Mouse (Mus musculus) thymus, adult 2 months (tissue): Measurements from ENCODE around the gene Osbpl7. TPM values are rescaled to one million over a fixed set of nuclear protein-coding genes. Genes with fewer than 3 reads are reported as not detected.

ENCODE experiments used
- DNase-seq: peaks from one replicate; pipeline ENCODE4 v3.0.0; 2021
- H3K27ac ChIP-seq: fragments of 200-500 bp; 2 replicates; pipeline ENCODE4 v1.5.1; 2012; ENCODE audit warnings: low read length, control low read depth; ENCODE audit not compliant: control insufficient read depth, insufficient read depth
- H3K27me3 ChIP-seq: fragments of 200-500 bp; 2 replicates; pipeline ENCODE4 v1.6.1; 2012; ENCODE audit warnings: mild to moderate bottlenecking, low read length, moderate library complexity, mixed read lengths; ENCODE audit not compliant: control insufficient read depth, insufficient read depth
- H3K36me3 ChIP-seq: fragments of 200-500 bp; 2 replicates; pipeline ENCODE4 v1.6.1; 2012; ENCODE audit warnings: mild to moderate bottlenecking, low read length, moderate library complexity; ENCODE audit not compliant: control insufficient read depth, insufficient read depth
- H3K4me1 ChIP-seq: fragments of 200-500 bp; replicated peaks from 2 replicates; pipeline ENCODE4 v1.6.1; 2012; ENCODE audit warnings: low read length; ENCODE audit not compliant: control insufficient read depth, insufficient read depth
- H3K4me3 ChIP-seq: fragments of 200-500 bp; 2 replicates; pipeline ENCODE4 v1.5.1; 2012; ENCODE audit warnings: mild to moderate bottlenecking, low read length, control low read depth, moderate library complexity; ENCODE audit not compliant: control insufficient read depth, insufficient read depth
- CTCF ChIP-seq: fragments of 200-500 bp; IDR thresholded peaks from 2 replicates; pipeline ENCODE4 v1.5.1; 2012; ENCODE audit warnings: mild to moderate bottlenecking, control low read depth, low read length, moderate library complexity, borderline replicate concordance; ENCODE audit not compliant: control insufficient read depth, poor library complexity, insufficient read depth; ENCODE audit errors: extremely low read depth
- POLR2A ChIP-seq: fragments of 200-500 bp; IDR thresholded peaks from 2 replicates; pipeline ENCODE4 v1.6.1; 2012; ENCODE audit warnings: mild to moderate bottlenecking, low read length, control low read depth, moderate library complexity; ENCODE audit not compliant: control insufficient read depth, poor library complexity, insufficient read depth; ENCODE audit errors: extremely low read depth
- WGBS: fragments of 180-500 bp; shearing (Covaris S2); methylation state at CpG from one replicate; pipeline ENCODE4 v1.1.7; 2018; 5-methylcytosine and 5-hydroxymethylcytosine counted together
- polyA plus RNA-seq: library from polyadenylated mRNA; depleted of rRNA; stranded (reverse); fragments of >200 nt; gene quantifications from 2 replicates; pipeline ENCODE4 v1.2.3, GENCODE M21; 2012

The Osbpl7 gene
- polyA plus RNA-seq, 1 experiment = 36.7 TPM

DNA sequence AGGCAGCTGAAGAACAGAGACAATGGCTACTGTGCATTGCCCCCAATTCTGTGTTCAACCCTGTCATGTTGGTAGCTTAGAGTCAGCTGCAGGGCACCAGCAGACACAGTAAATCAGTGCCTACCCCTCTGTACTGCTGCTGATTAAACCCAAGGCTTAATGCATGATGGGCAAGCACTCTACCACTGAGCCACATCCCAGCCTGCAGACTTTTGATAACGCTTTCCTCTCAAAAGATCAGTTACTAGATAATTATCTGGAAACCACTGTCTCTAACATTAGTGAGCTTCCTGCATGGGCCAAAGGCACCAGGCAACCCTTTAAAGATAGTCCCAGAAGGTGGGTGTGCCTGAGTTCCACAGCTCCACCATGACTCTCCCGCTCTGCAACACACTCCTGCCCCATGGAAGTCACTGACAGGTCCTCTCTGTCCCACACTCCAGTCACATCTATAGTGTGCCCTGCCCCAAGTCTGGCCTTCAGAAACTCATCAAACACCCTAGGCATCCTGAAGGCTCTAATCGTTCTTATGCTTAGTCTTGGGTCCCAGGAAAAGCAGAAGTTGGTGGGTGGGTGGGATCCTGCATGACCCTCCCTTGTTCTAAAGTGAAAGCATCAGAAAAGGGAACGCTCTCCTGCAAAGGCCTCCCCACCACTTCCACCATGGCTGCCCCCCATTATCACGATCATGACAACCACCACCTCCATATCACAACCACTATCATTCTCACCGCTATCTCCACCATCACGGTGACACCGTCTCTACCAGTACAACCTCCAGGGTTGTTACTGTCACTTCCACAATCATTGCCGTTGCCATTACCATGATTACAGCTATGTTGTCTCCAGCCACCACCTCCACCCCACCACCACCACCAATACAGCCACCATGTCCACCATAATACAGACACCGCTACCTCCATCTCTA is 53.0 kb downstream of the Osbpl7 start:
- no peak for DNase-seq
- H3K27me3 ChIP-seq = no peaks in the 10 kb centered on the region
- TF ChIP-seq CTCF = no peak
- no peak for TF ChIP-seq POLR2A
- H3K4me3 ChIP-seq = no peak overlapping the region
- H3K36me3 ChIP-seq = no peaks in the 10 kb centered on the region
- WGBS = 21% methylated on average over 10 of the region's 10 CpGs
- peaks cover 4% of the 10 kb centered on the region; the same call in 1 of the 2 replicates for H3K4me1 ChIP-seq
- H3K27ac ChIP-seq = no peak overlapping the region

- Histone ChIP-seq H3K27ac (no peak overlapping the region), H3K4me1 (peaks cover 4% of the 10 kb centered on the region; the same call in 1 of the 2 replicates), H3K27me3 (no peaks in the 10 kb centered on the region), H3K4me3 (no peak overlapping the region), H3K36me3 (no peaks in the 10 kb centered on the region)
- TF ChIP-seq POLR2A (no peak), CTCF (no peak)
- no peak for DNase-seq
- WGBS = 96% methylated on average over 9 of the region's 9 CpGs
Observed at GRCm38 (mm10) chr11:97104091-97104483, 53.7 kb downstream of the Osbpl7 start.

DNA sequence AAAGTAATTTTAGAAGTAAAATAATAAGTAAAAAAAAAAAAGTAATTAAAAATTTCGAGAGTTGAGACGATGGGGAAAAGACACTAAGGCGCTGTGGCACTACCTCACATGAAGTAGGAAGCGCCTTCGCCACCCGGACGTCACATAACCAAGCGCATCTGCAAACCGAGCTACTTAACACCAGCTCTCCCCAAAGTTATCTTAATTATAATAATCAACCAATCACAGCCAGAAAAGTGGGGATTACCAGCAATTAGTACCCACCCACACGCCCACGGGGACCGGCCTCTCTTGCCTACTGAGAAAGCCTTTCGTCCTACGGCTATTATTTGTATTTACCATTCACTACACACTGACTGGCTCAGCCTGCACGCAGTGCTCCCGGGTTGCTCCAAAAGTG is 58.5 kb downstream of the Osbpl7 start:
- no peak for DNase-seq
- no peaks in the 10 kb centered on the region; the same call in 1 of the 2 replicates for H3K27me3 ChIP-seq
- WGBS = 95% methylated on average over 16 of the region's 16 CpGs
- H3K4me3 ChIP-seq = no peak overlapping the region
- H3K4me1 ChIP-seq = peaks cover 5% of the 10 kb centered on the region; the same call in 1 of the 2 replicates
- no peak for TF ChIP-seq CTCF
- no peak for TF ChIP-seq POLR2A
- H3K27ac ChIP-seq = no peak overlapping the region
- no peaks in the 10 kb centered on the region for H3K36me3 ChIP-seq

- peaks cover 19% of the 10 kb centered on the region for H3K4me1 ChIP-seq
- no peak overlapping the region for H3K4me3 ChIP-seq
- DNase-seq = no peak
- no peaks in the 10 kb centered on the region for H3K36me3 ChIP-seq
- H3K27ac ChIP-seq = no peak overlapping the region
- H3K27me3 ChIP-seq = no peaks in the 10 kb centered on the region; the same call in 1 of the 2 replicates
- WGBS = 96% methylated on average over 9 of the region's 9 CpGs
- TF ChIP-seq POLR2A = no peak
- TF ChIP-seq CTCF = no peak
Observed at GRCm38 (mm10) chr11:97112519-97113125, 62.2 kb downstream of the Osbpl7 start.

DNA sequence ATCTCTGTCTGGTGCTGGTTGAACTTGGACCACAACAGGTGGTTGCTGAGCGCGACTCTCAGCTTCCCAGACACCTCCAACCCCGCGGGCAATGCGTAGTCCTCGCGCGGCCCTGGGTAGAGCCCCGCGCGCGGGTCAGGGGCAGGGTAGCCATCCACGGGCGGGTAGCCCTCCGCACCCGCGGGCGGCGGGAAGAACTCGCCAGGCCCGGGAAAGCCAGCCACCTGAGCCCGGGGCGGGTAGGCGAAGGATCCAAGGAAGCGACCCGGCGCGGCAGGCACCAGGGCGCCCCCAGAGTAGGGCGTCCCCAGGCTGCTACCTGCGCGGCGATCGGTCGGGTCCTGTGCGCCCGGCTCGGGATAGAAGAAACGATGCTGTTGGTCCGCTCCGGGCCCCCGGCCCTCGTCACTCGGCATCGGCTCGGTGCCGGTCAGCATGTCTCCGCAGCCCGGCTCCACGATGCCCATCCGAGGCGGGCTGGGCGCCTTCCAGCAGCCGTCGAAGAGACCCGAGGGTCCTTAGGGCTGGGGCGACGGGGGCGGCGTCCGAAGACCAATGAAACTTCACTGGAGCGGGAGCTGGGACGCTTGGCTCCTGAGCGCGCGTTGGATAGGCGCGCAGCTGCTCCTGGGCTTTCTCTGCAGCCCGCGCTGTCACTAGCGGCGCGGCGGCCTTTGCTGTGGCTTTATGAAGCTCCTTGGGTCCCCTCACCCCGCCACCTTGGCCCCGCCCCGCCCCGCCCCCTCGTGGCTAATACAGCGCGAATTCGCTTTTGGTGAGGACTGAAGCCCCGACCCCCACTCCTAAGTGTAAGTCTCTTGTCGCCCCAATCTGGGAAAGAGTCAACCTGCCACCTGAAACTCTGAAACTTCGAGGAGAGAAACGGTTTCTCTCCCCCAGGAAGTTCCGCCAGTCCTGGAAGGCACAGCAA is 64.5 kb downstream of the Osbpl7 start, which contains the start of gene Tbx21:
Gene Tbx21 (minus strand): TSS at position 661 of the 931 bp plus-strand sequence.
- Histone ChIP-seq H3K4me1 (peaks cover 19% of the 10 kb centered on the region), H3K36me3 (no peaks in the 10 kb centered on the region), H3K27me3 (no peaks in the 10 kb centered on the region; the same call in 1 of the 2 replicates), H3K27ac (no peak within 1 kb of the TSS), H3K4me3 (peak within 1 kb of the TSS; percentile 56)
- WGBS = 1% methylated on average over 87 of the region's 87 CpGs
- peak; percentile 42 for DNase-seq
- TF ChIP-seq POLR2A (no peak), CTCF (no peak)
